Mouse (Mus musculus) embryonic facial prominence, embryonic 14.5 days (tissue): ENCODE results near the gene Emx1. TPM values are rescaled to one million over a fixed set of nuclear protein-coding genes. Genes with fewer than 3 reads are reported as not detected.

Source experiments
- ATAC-seq: fragments of 200-750 bp; cut with Nextera tagmentation; 2 replicates; pipeline ENCODE4 v1.8.0; 2017; ENCODE audit warnings: low read depth, moderate number of reproducible peaks, moderate TSS enrichment
- DNase-seq: peaks from one replicate; pipeline ENCODE4 v3.0.0-alpha.2; 2015; ENCODE audit warnings: low spot score
- H3K27ac ChIP-seq: fragments of 300-500 bp; sonication (generic); replicated peaks from 2 replicates; pipeline ENCODE4 v1.5.1; 2014; ENCODE audit warnings: low read depth, mild to moderate bottlenecking, low read length, moderate library complexity
- H3K27me3 ChIP-seq: fragments of 300-500 bp; sonication (generic); replicated peaks from 2 replicates; pipeline ENCODE4 v1.6.1; 2014; ENCODE audit warnings: low read length; ENCODE audit not compliant: control insufficient read depth, insufficient read depth
- H3K36me3 ChIP-seq: fragments of 300-500 bp; sonication (generic); 2 replicates; pipeline ENCODE4 v1.6.1; 2014; ENCODE audit warnings: low read length, mixed read lengths; ENCODE audit not compliant: control insufficient read depth, insufficient read depth
- H3K4me1 ChIP-seq: fragments of 300-500 bp; sonication (generic); 2 replicates; pipeline ENCODE4 v1.6.1; 2014; ENCODE audit warnings: antibody characterized with exemption, low read length; ENCODE audit not compliant: control insufficient read depth, insufficient read depth
- H3K4me2 ChIP-seq: fragments of 300-500 bp; sonication (generic); 2 replicates; pipeline ENCODE4 v1.6.1; 2014; ENCODE audit warnings: low read depth, mild to moderate bottlenecking, low read length, moderate library complexity, mixed read lengths
- H3K4me3 ChIP-seq: fragments of 300-500 bp; sonication (generic); 2 replicates; pipeline ENCODE4 v1.5.1; 2014; ENCODE audit warnings: low read depth, mild to moderate bottlenecking, low read length
- H3K9ac ChIP-seq: fragments of 300-500 bp; sonication (generic); 2 replicates; pipeline ENCODE4 v1.6.1; 2014; ENCODE audit warnings: low read depth, mild to moderate bottlenecking, low read length, moderate library complexity, mixed read lengths
- H3K9me3 ChIP-seq: fragments of 300-500 bp; sonication (generic); 2 replicates; pipeline ENCODE4 v1.6.1; 2016; ENCODE audit warnings: low read length; ENCODE audit not compliant: control insufficient read depth
- WGBS: fragments of 180-500 bp; shearing (Covaris S2); extraction: QIAGEN DNeasy Blood & Tissue Kit; methylation state at CpG from one replicate; pipeline ENCODE4 v1.1.7; 2014; 5-methylcytosine and 5-hydroxymethylcytosine counted together
- polyA plus RNA-seq: library from polyadenylated mRNA; unstranded; fragments of >200 nt; fragmentation: Nextera tagmentation; extraction: Ambion mirVana; gene quantifications from 2 replicates; pipeline ENCODE4 v1.2.1, GENCODE M21; 2014

Emx1 gene
- polyA plus RNA-seq, 1 experiment from 2014 or later, result 0.11 TPM

DNA sequence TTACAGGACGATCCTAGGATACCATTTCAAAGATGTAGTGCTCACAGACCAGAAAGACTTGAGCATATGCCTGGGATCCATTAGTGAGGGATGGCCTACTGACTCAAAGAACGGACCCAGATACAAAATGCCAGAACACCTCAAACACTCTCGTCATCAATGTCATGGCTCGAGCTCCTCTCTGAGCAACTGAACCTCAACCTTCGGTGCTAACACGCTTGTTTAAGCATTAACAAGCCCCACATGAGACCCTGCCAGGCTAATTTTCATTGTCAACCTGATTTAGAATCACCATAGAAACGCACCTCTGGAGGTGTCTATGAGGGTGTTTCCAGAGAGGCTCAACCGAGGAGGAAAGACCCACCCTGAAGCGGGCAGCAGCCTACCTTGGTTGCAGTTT is 62.6 kb downstream of the Emx1 start:
- ATAC-seq (no peak), DNase-seq (no peak)
- 77% methylated on average over 9 of the region's 9 CpGs for WGBS
- Histone ChIP-seq H3K36me3 (no peaks in the 10 kb centered on the region), H3K4me2 (no peak overlapping the region), H3K27ac (no peak overlapping the region), H3K4me3 (no peak overlapping the region), H3K9ac (no peak overlapping the region), H3K27me3 (no peaks in the 10 kb centered on the region), H3K4me1 (no peaks in the 10 kb centered on the region), H3K9me3 (0 out of 2 replicates have a peak, but pooled peaks cover 4% of the 10 kb centered on the region)

- H3K4me3 ChIP-seq, result no peak overlapping the region
- WGBS, result 42% methylated on average over 6 of the region's 6 CpGs
- H3K9me3 ChIP-seq, result no peaks in the 10 kb centered on the region
- no peak overlapping the region for H3K9ac ChIP-seq
- H3K27me3 ChIP-seq, result no peaks in the 10 kb centered on the region
- no peaks in the 10 kb centered on the region for H3K36me3 ChIP-seq
- H3K4me2 ChIP-seq, result no peak overlapping the region
- no peaks in the 10 kb centered on the region for H3K4me1 ChIP-seq
- DNase-seq (no peak), ATAC-seq (no peak)
- no peak overlapping the region for H3K27ac ChIP-seq
Observed at GRCm38 (mm10) chr6:85250811-85251241, 63.6 kb downstream of the Emx1 start.

- H3K4me1 ChIP-seq, result no peaks in the 10 kb centered on the region
- no peak overlapping the region for H3K27ac ChIP-seq
- no peak overlapping the region for H3K4me3 ChIP-seq
- WGBS, result 79% methylated on average over 17 of the region's 17 CpGs
- no peak overlapping the region for H3K9ac ChIP-seq
- H3K36me3 ChIP-seq, result no peaks in the 10 kb centered on the region
- H3K9me3 ChIP-seq, result no peaks in the 10 kb centered on the region
- no peak overlapping the region for H3K4me2 ChIP-seq
- ATAC-seq (no peak; the same call in 1 of the 2 replicates), DNase-seq (no peak)
- no peaks in the 10 kb centered on the region for H3K27me3 ChIP-seq
Observed at GRCm38 (mm10) chr6:85252251-85253058, 65.2 kb downstream of the Emx1 start.

GRCm38 (mm10) chr6:85253275-85253674 is 66.0 kb downstream of the Emx1 start:
- H3K4me3 ChIP-seq, result no peak overlapping the region
- 76% methylated on average over 3 of the region's 3 CpGs for WGBS
- no peaks in the 10 kb centered on the region for H3K36me3 ChIP-seq
- no peak overlapping the region for H3K9ac ChIP-seq
- no peak overlapping the region for H3K27ac ChIP-seq
- H3K4me1 ChIP-seq, result no peaks in the 10 kb centered on the region
- no peaks in the 10 kb centered on the region for H3K9me3 ChIP-seq
- DNase-seq, result no peak
- ATAC-seq, result no peak
- no peaks in the 10 kb centered on the region for H3K27me3 ChIP-seq
- H3K4me2 ChIP-seq, result no peak overlapping the region

Other genes starting within 250 kb of the Emx1 start
- gene Exoc6b, start 117.9 kb upstream of the Emx1 start, polyA plus RNA-seq, result 29.9 and 33.0 TPM in 2 replicates
- 54.5 and 59.2 TPM in 2 replicates for gene Spr, start 49.7 kb upstream of the Emx1 start, polyA plus RNA-seq
- gene Sfxn5, start 146.0 kb downstream of the Emx1 start, polyA plus RNA-seq, result 6.7 and 8.9 TPM in 2 replicates
- gene Rab11fip5, start 187.2 kb downstream of the Emx1 start, polyA plus RNA-seq, result 15.1 and 15.7 TPM in 2 replicates
- gene Noto, start 236.4 kb downstream of the Emx1 start, polyA plus RNA-seq, result not detected in 2 replicates
- gene Smyd5, start 244.6 kb downstream of the Emx1 start, polyA plus RNA-seq, result 38.1 and 43.4 TPM in 2 replicates